Mouse (Mus musculus): ENCODE results near the gene Tnfsf13b.

Tnfsf13b gene

GRCm38 (mm10) chr8:10006156-10006985 is at the start of gene Tnfsf13b:
Tnfsf13b (plus strand) TSS chr8:10006467.
- no peak for DNase-seq

GRCm38 (mm10) chr8:9958338-9958737 is 47.9 kb upstream of the Tnfsf13b start:
- no peak for DNase-seq

DNA sequence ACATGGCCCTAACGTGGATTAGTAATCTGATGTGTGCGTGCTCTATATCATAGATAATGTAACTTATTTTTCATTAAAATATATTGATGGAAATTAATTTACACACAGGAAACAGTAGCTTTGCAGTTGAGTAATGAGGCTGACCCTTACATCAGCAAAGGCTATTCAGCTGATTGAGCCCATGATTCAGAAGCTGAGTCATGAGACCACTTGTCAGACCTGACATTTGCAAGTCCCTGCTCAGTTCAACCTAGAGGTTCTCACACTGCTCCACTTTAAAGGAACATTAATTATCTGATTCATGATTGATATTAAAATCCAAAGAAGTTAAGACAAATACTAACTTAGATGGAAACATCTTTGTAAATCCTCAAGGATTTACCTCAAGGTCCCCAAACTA is 46.3 kb upstream of the Tnfsf13b start:
- no peak for DNase-seq

GRCm38 (mm10) chr8:9971866-9972265 is 34.4 kb upstream of the Tnfsf13b start:
- DNase-seq = no peak

GRCm38 (mm10) chr8:9975276-9975675 is 31.0 kb upstream of the Tnfsf13b start:
- DNase-seq = peak; percentile 5 to 11

- peak; percentile 98 to 99 for DNase-seq
These were observed 30.2 kb upstream of the Tnfsf13b start for GRCm38 (mm10) chr8:9975898-9976611.

- peak; percentile 4 to 5 for DNase-seq
These were observed 29.3 kb upstream of the Tnfsf13b start for GRCm38 (mm10) chr8:9977016-9977415.

- peak; percentile 98 to 99 for DNase-seq
These were observed 28.5 kb upstream of the Tnfsf13b start, which contains the start of the genes Lig4 and Abhd13 for GRCm38 (mm10) chr8:9977573-9978314. Lig4 (minus strand) TSS chr8:9977686. Abhd13 (plus strand) TSS chr8:9977707.

DNA sequence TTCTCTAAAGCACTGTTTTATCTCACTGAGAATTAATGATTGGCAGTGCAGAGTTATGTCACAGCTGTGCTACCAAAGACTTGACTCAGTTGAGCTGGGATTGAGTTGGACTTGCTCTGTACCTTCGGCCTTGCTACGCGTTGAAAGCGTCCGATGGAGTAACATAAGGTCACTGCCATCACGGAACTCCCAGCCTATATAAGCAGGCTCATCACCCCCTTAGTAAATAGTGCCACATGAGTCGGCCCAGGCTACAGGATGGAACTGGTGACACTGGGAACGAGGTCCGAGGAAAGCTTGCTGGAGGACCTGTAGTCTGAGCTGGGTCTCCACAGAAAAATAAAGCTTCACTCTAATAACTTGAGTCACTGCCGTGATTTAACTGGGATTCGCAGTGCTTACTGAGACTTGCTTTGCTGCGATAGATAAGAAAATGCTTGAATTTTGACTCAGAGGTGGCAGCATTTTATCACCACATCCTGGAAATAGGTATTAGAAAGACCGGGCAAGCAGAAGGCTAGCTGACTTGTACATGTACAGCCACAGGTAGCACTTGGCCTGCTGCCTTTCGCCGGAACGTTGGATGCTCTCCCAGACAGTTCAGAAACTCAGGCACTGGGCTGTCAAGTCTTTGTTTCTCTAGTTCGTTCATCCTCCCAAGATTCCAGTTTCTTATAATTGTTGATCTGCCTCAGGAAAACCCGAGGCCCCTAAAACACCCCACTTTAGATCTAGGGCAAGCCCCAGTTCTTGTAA is 27.6 kb upstream of the Tnfsf13b start:
- no peak for DNase-seq

GRCm38 (mm10) chr8:9979746-9980145 is 26.5 kb upstream of the Tnfsf13b start:
- DNase-seq = no peak

- no peak for DNase-seq
These were observed 26.1 kb upstream of the Tnfsf13b start for GRCm38 (mm10) chr8:9980188-9980587.

GRCm38 (mm10) chr8:10004115-10004514 is 2.2 kb upstream of the Tnfsf13b start:
- no peak for DNase-seq

DNA sequence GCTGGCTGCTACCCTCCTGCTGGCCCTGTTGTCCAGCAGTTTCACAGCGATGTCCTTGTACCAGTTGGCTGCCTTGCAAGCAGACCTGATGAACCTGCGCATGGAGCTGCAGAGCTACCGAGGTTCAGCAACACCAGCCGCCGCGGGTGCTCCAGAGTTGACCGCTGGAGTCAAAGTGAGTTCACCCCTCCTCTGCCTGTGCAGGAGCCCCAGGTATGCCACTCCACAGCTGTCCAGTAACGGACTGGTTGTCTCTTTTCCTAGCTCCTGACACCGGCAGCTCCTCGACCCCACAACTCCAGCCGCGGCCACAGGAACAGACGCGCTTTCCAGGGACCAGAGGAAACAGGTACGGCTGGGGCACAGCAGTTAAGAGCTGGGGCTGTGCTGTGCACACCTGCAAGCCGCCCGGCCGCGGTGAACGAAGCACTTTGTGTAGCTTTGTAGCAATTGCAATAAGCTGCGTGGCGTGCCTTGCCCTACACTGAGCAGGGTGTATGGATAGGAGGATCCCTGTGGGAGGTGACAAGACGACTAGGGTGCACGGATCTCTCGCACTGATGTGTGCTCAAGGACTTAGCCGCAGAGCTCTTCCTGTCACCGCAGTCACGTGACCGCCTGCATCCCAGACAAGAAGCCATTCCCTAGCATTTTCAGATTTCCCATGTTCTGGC is 856 bp downstream of the Tnfsf13b start:
- DNase-seq = no peak

- no peak for DNase-seq
These were observed 1.4 kb downstream of the Tnfsf13b start for GRCm38 (mm10) chr8:10007660-10008028.

GRCm38 (mm10) chr8:10016252-10016651 is 10.0 kb downstream of the Tnfsf13b start:
- no peak for DNase-seq

GRCm38 (mm10) chr8:10017231-10017630 is 11.0 kb downstream of the Tnfsf13b start:
- DNase-seq = no peak

- no peak for DNase-seq
These were observed 24.2 kb downstream of the Tnfsf13b start for GRCm38 (mm10) chr8:10030320-10031060.

DNA sequence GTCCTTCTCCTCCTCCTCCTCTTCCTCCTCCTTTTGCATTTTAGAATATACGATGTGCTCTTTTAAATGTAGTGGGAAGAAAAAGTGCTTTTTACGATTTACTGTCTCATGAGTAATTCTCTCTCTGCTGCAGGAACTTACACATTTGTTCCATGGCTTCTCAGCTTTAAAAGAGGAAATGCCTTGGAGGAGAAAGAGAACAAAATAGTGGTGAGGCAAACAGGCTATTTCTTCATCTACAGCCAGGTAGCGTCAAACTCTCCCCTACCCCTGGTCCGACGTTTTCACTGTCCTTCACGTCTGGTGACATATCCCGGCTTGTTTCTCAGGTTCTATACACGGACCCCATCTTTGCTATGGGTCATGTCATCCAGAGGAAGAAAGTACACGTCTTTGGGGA is 24.9 kb downstream of the Tnfsf13b start:
- DNase-seq = no peak

DNA sequence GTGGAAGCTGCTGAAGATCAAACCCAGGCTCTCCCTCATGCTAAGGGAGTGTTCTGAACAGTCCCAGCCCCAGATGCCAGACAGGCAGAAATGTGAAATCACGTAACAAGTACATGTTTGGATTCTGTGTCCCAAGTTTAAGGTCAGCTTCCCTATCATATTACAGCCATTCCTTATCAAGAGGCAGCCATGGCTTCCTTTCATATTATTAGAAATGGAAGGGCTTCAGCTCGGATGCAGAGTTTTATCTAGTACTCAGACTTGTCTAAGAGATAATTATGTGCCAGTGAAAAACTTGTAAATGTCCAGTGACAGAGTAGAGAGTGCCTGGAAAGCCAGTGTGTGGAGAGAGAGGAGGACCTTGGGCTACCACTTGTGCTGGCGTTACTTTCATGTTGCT is 34.6 kb downstream of the Tnfsf13b start:
- DNase-seq = no peak

DNA sequence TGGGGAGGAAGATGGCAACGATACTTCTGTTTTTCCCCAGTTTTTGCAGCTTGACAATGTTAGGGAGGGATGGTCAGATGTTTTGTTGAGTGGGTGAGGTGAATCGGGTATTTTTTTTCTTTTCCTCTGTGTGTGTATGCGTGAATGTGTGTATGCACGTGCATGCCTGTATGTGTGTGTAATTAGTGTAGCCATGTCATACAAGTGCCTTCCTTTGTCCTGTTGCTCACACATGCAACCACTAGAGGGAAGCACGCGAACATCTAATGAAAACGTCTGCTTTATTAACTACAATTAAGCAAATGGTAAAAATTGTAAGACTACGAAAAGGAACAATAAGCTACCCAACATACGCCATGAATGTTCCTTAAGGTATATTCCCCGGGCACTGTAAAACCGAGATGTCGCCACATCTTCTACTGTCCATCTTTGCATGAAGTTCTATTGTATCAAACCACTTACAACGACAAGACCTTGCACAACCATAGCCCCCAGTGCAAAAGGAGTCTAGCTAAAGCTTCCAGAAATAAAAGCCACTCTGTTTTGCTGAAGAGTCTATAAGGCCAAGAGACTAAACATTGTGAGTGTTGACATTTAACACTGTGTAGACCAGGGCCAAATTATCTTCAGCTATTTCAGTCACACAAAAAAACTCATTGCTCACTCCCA is 37.7 kb downstream of the Tnfsf13b start:
- DNase-seq = no peak

DNA sequence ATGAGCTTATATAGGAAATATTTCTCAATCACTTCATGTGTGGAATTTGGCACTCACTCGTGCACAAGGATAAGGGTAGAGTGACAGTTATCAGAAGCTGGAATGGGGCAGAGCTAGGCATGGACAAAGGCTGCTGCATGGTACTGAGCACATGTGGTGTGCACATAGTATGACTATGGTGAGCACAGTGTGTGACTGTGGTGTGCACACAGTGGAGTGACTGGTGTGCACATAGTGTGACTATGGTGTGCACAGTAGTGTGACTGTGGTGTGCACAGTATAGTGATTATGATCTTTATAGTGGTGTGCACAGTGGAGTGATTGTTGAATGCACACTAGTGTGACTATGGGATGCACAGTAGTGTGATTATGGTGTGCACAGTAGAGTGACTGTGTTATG is 39.5 kb downstream of the Tnfsf13b start:
- DNase-seq = no peak

Measured in B cell, adult 2 months (primary cell).